Mouse (Mus musculus): Measurements from ENCODE around the gene Avil.

- TF ChIP-seq EP300 (optimal IDR thresholded peaks at IDR 0.05), result no peak
- no peak for TF ChIP-seq CTCF (IDR thresholded peaks at IDR 0.05; ENCODE audit: low read depth)
Observed at GRCm38 (mm10) chr10:127059174-127059967, 58.9 kb downstream of the Avil start.

Measured in stomach, postnatal 0 days (tissue).